Mouse (Mus musculus) B cell, adult (primary cell): ENCODE data around the gene Grxcr1. TPM values are rescaled to one million over a fixed set of nuclear protein-coding genes. Genes with fewer than 3 reads are reported as not detected.

Experiments used
- total RNA-seq: library from RNA; stranded (reverse); gene quantifications from 4 replicates; pipeline ENCODE4 v1.2.4, GENCODE M21; 2023; ENCODE audit not compliant: inconsistent age

The Grxcr1 gene
- total RNA-seq, result not detected in 4 replicates

DNA sequence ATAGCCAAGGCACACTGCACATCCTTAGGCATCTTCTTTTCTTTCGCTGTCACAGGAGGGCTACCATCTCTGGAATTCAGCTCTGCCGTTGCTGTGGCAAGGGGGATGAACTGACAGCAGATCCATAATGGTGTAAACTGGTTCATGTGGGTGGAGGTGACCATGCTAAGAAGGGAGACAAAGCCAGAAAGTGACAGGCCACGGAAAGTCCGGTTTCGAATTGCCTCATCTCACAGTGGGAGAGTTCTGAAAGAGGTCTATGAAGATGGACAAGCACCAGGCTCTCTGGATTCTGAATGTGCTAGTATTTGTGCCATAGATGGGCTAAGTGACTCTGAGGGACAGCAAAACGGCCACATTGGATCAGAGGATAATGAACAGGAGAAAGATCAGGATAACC is at the start of gene Grxcr1:
Gene Grxcr1, plus strand, starts transcription at position 92 of the 400 bp plus-strand sequence.

Other genes with a start within 250 kb of the Grxcr1 start
- gene Atp8a1, start 184.4 kb upstream of the Grxcr1 start, total RNA-seq, result 117 to 123 TPM (median 122 TPM) in 4 replicates
- not detected in 4 replicates for gene Gm5108, start 90.2 kb upstream of the Grxcr1 start, total RNA-seq
- not detected in 4 replicates for gene Gm21905, start 85.4 kb upstream of the Grxcr1 start, total RNA-seq